Mouse (Mus musculus): ENCODE data around the gene Ccs. TPM values are rescaled to one million over a fixed set of nuclear protein-coding genes. Genes with fewer than 3 reads are reported as not detected.

The Ccs gene
- polyA plus RNA-seq, 1 experiment from 2014 or later, result 46.8 TPM

DNA sequence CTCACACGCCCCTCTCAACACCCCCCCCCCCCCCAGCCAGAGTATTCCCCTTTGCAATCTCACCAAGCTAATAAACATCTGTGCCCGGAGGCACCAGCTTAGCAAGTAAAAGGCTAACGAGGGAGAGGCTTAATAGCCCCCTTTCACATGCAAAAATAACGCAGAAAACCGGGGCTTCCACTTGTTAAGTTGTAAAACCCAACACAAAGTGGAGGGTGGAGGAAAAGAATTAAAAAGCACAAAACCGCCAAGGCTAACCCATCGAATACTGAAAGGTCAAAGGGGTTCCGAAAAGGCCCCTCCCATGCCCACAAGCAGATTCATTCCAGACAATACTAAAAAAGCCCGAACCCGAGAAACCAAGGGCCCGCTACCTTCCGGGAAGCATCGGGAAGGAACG lies 28.8 kb downstream of the Ccs start:
- H3K4me2 ChIP-seq (ENCODE audit: low read depth, severe bottlenecking), result peak overlapping the region; percentile 71
- no peak for DNase-seq (ENCODE audit: low spot score)
- peaks cover 9% of the 10 kb centered on the region for H3K4me1 ChIP-seq (ENCODE audit: control insufficient read depth, insufficient read depth, low read length)
- no peaks in the 10 kb centered on the region for H3K9me3 ChIP-seq (ENCODE audit: control insufficient read depth, low read length)
- peak overlapping the region; percentile 70 for H3K4me3 ChIP-seq (ENCODE audit: low read depth, low read length)
- ATAC-seq (ENCODE audit: insufficient number of reproducible peaks, low FRiP score, low TSS enrichment, low read depth), result no peak
- no peaks in the 10 kb centered on the region for H3K36me3 ChIP-seq (ENCODE audit: control insufficient read depth, insufficient read depth, low read length)
- H3K27ac ChIP-seq (replicated peaks; ENCODE audit: low read depth, low read length), result no peak overlapping the region
- WGBS, result 0% methylated on average over 14 of the region's 14 CpGs
- H3K27me3 ChIP-seq (ENCODE audit: control insufficient read depth, insufficient read depth, low read length), result no peaks in the 10 kb centered on the region
- peak overlapping the region; percentile 78 for H3K9ac ChIP-seq (ENCODE audit: low read length)

DNA sequence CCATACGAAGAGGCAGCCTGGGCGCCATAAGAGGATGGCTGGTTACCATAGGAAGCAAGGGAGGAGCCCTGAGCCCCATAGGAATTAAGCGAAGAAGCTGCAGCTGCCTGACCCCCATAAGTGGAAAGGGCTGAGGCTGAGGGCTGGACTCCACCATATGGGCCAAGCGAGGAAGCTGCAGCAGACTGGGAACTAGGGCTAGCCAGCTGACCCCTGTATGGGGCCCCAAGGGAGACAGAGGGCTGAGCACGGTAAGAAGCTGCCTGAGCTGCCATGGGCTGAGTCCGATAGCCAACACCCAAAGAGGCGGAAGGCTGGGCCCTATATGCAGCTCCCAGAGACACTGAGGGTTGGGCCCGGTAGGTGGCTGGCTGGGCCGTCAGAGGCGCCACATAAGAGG lies 35.8 kb downstream of the Ccs start:
- Histone ChIP-seq H3K27ac (replicated peaks; ENCODE audit: low read depth, low read length) (no peak overlapping the region), H3K4me2 (ENCODE audit: low read depth, severe bottlenecking) (no peak overlapping the region), H3K9ac (ENCODE audit: low read length) (no peak overlapping the region), H3K27me3 (ENCODE audit: control insufficient read depth, insufficient read depth, low read length) (no peaks in the 10 kb centered on the region), H3K4me1 (ENCODE audit: control insufficient read depth, insufficient read depth, low read length) (0 out of 2 replicates have a peak, but pooled peaks cover 1% of the 10 kb centered on the region), H3K36me3 (ENCODE audit: control insufficient read depth, insufficient read depth, low read length) (peaks cover 31% of the 10 kb centered on the region), H3K4me3 (ENCODE audit: low read depth, low read length) (no peak overlapping the region), H3K9me3 (ENCODE audit: control insufficient read depth, low read length) (no peaks in the 10 kb centered on the region)
- DNase-seq (ENCODE audit: low spot score) (no peak), ATAC-seq (ENCODE audit: insufficient number of reproducible peaks, low FRiP score, low TSS enrichment, low read depth) (no peak)
- WGBS, result 87% methylated on average over 10 of the region's 10 CpGs

DNA sequence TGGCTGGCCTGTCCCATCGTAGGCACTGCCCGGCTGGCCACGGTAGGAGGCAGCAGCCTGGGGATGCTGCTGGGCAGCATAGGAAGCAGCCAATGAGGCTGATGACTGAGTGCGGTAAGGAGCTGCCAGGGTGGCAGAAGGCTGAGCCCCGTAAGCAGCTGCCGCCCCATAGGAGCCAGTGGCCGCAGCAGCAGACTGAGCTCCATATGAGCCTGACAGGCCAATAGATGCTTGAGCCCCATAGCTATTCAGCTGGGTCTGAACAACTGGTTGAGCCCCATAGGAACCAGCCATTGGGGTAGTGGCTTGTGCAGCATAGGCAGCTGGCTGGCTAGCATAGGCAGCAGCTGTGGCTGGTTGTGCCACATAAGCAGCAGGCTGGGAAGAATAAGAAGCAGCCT lies 36.4 kb downstream of the Ccs start:
- Histone ChIP-seq H3K9ac (ENCODE audit: low read length) (no peak overlapping the region), H3K9me3 (ENCODE audit: control insufficient read depth, low read length) (no peaks in the 10 kb centered on the region), H3K36me3 (ENCODE audit: control insufficient read depth, insufficient read depth, low read length) (peaks cover 31% of the 10 kb centered on the region), H3K4me3 (ENCODE audit: low read depth, low read length) (no peak overlapping the region), H3K4me1 (ENCODE audit: control insufficient read depth, insufficient read depth, low read length) (no peaks in the 10 kb centered on the region), H3K4me2 (ENCODE audit: low read depth, severe bottlenecking) (no peak overlapping the region), H3K27ac (replicated peaks; ENCODE audit: low read depth, low read length) (no peak overlapping the region), H3K27me3 (ENCODE audit: control insufficient read depth, insufficient read depth, low read length) (no peaks in the 10 kb centered on the region)
- over 99% methylated on average over 7 of the region's 7 CpGs for WGBS
- no peak for DNase-seq (ENCODE audit: low spot score)
- ATAC-seq (ENCODE audit: insufficient number of reproducible peaks, low FRiP score, low TSS enrichment, low read depth), result no peak

- Histone ChIP-seq H3K9me3 (ENCODE audit: control insufficient read depth, low read length) (no peaks in the 10 kb centered on the region), H3K27ac (replicated peaks; ENCODE audit: low read depth, low read length) (no peak overlapping the region), H3K4me2 (ENCODE audit: low read depth, severe bottlenecking) (no peak overlapping the region), H3K4me1 (ENCODE audit: control insufficient read depth, insufficient read depth, low read length) (no peaks in the 10 kb centered on the region), H3K9ac (ENCODE audit: low read length) (no peak overlapping the region), H3K4me3 (ENCODE audit: low read depth, low read length) (no peak overlapping the region), H3K27me3 (ENCODE audit: control insufficient read depth, insufficient read depth, low read length) (no peaks in the 10 kb centered on the region), H3K36me3 (ENCODE audit: control insufficient read depth, insufficient read depth, low read length) (peaks cover 31% of the 10 kb centered on the region)
- WGBS, result 96% methylated on average over 5 of the region's 5 CpGs
- DNase-seq (ENCODE audit: low spot score) (no peak), ATAC-seq (ENCODE audit: insufficient number of reproducible peaks, low FRiP score, low TSS enrichment, low read depth) (no peak)
Measured at GRCm38 (mm10) chr19:4799083-4799482, 40.0 kb downstream of the Ccs start.

DNA sequence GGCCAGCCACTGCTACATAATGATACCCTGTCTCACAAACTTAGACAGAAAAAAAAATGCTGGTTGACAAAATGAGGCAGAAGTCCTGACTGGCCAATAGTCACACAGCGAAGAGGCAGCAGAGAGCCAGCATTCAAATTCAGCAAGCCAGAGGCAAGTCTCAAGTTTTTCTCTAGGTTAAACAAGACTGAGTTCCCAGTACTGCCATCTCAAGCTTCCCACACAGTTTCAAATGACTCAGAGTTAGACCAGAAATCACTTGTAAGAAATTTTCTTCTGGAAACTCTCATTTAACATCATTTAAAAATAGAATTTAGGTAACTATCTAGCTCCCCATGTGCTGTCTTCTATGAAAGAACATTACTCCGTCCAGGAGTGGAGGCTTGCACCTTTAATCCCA lies 41.3 kb downstream of the Ccs start:
- ATAC-seq (ENCODE audit: insufficient number of reproducible peaks, low FRiP score, low TSS enrichment, low read depth), result no peak

GRCm38 (mm10) chr19:4795929-4796328 lies 43.2 kb downstream of the Ccs start:
- H3K36me3 ChIP-seq (ENCODE audit: control insufficient read depth, insufficient read depth, low read length), result peaks cover 12% of the 10 kb centered on the region
- H3K4me3 ChIP-seq (ENCODE audit: low read depth, low read length), result no peak overlapping the region
- DNase-seq (ENCODE audit: low spot score) (no peak), ATAC-seq (ENCODE audit: insufficient number of reproducible peaks, low FRiP score, low TSS enrichment, low read depth) (no peak)
- no peak overlapping the region for H3K4me2 ChIP-seq (ENCODE audit: low read depth, severe bottlenecking)
- no peaks in the 10 kb centered on the region for H3K9me3 ChIP-seq (ENCODE audit: control insufficient read depth, low read length)
- peaks cover 3% of the 10 kb centered on the region for H3K4me1 ChIP-seq (ENCODE audit: control insufficient read depth, insufficient read depth, low read length)
- WGBS, result 71% methylated on average over 1 of the region's 1 CpGs
- no peak overlapping the region for H3K27ac ChIP-seq (replicated peaks; ENCODE audit: low read depth, low read length)
- no peak overlapping the region for H3K9ac ChIP-seq (ENCODE audit: low read length)
- no peaks in the 10 kb centered on the region for H3K27me3 ChIP-seq (ENCODE audit: control insufficient read depth, insufficient read depth, low read length)

More for the DNA sequence above, 41.3 kb downstream of the Ccs start:
- WGBS, result 94% methylated on average over 2 of the region's 2 CpGs
- Histone ChIP-seq H3K4me3 (ENCODE audit: low read depth, low read length) (no peak overlapping the region), H3K4me2 (ENCODE audit: low read depth, severe bottlenecking) (no peak overlapping the region), H3K27me3 (ENCODE audit: control insufficient read depth, insufficient read depth, low read length) (no peaks in the 10 kb centered on the region), H3K36me3 (ENCODE audit: control insufficient read depth, insufficient read depth, low read length) (peaks cover 23% of the 10 kb centered on the region), H3K4me1 (ENCODE audit: control insufficient read depth, insufficient read depth, low read length) (no peaks in the 10 kb centered on the region), H3K27ac (replicated peaks; ENCODE audit: low read depth, low read length) (no peak overlapping the region), H3K9me3 (ENCODE audit: control insufficient read depth, low read length) (no peaks in the 10 kb centered on the region), H3K9ac (ENCODE audit: low read length) (no peak overlapping the region)
- no peak for DNase-seq (ENCODE audit: low spot score)

GRCm38 (mm10) chr19:4793831-4794422 lies 45.2 kb downstream of the Ccs start, which contains the start of gene Rbm4:
Rbm4 (minus strand) TSS chr19:4793901.
- peak within 1 kb of the TSS; percentile 72 for H3K4me2 ChIP-seq (ENCODE audit: low read depth, severe bottlenecking)
- H3K9me3 ChIP-seq (ENCODE audit: control insufficient read depth, low read length), result no peaks in the 10 kb centered on the region
- peak; percentile 97 for ATAC-seq (ENCODE audit: insufficient number of reproducible peaks, low FRiP score, low TSS enrichment, low read depth)
- H3K4me1 ChIP-seq (ENCODE audit: control insufficient read depth, insufficient read depth, low read length), result peaks cover 3% of the 10 kb centered on the region
- H3K36me3 ChIP-seq (ENCODE audit: control insufficient read depth, insufficient read depth, low read length), result peaks cover 5% of the 10 kb centered on the region
- peak; percentile 97 for DNase-seq (ENCODE audit: low spot score)
- H3K27me3 ChIP-seq (ENCODE audit: control insufficient read depth, insufficient read depth, low read length), result no peaks in the 10 kb centered on the region
- H3K27ac ChIP-seq (replicated peaks; ENCODE audit: low read depth, low read length), result no peak within 1 kb of the TSS
- H3K9ac ChIP-seq (ENCODE audit: low read length), result peak within 1 kb of the TSS; percentile 65
- WGBS, result under 1% methylated on average over 31 of the region's 31 CpGs
- H3K4me3 ChIP-seq (ENCODE audit: low read depth, low read length), result peak within 1 kb of the TSS; percentile 46

DNA sequence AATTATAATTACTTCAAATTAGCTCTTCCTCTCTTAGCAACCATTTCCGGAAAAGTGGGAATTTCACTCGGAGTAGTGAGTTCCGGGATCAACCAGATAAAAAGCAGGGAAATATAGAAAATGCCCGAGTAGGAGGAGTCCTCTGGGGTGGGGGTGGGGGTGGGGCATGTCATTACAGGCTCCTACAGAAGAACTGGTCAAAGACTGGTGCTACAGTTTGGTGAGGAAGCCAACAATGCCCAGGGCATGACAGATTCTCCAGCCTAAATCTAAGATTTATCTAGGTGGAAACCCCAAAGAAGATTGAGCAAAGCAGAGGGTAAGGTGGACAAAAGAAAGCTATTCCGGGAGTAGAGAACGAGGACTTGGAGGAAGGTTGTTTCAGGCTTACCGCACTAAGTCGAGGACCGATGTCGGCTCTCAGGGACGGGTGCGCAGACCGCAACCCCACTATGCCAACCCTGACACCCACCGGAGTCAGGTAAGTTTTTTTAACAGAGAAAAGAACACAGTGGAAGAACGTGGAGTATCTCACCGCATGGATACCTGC lies 45.8 kb downstream of the Ccs start:
- peak; percentile 55 for ATAC-seq (ENCODE audit: insufficient number of reproducible peaks, low FRiP score, low TSS enrichment, low read depth)
- peak overlapping the region; percentile 46 for H3K4me3 ChIP-seq (ENCODE audit: low read depth, low read length)
- no peaks in the 10 kb centered on the region for H3K27me3 ChIP-seq (ENCODE audit: control insufficient read depth, insufficient read depth, low read length)
- H3K36me3 ChIP-seq (ENCODE audit: control insufficient read depth, insufficient read depth, low read length), result peaks cover 4% of the 10 kb centered on the region
- H3K4me1 ChIP-seq (ENCODE audit: control insufficient read depth, insufficient read depth, low read length), result peaks cover 3% of the 10 kb centered on the region
- H3K4me2 ChIP-seq (ENCODE audit: low read depth, severe bottlenecking), result peak overlapping the region; percentile 46
- H3K9me3 ChIP-seq (ENCODE audit: control insufficient read depth, low read length), result no peaks in the 10 kb centered on the region
- no peak for DNase-seq (ENCODE audit: low spot score)
- no peak overlapping the region for H3K27ac ChIP-seq (replicated peaks; ENCODE audit: low read depth, low read length)
- H3K9ac ChIP-seq (ENCODE audit: low read length), result peak overlapping the region; percentile 65
- WGBS, result 1% methylated on average over 16 of the region's 16 CpGs
